Mouse (Mus musculus) heart, embryonic 14.5 days (tissue): ENCODE results near the gene Mllt10. TPM values are rescaled to one million over a fixed set of nuclear protein-coding genes. Genes with fewer than 3 reads are reported as not detected.

Experiments used
- ATAC-seq: fragments of 200-750 bp; cut with Nextera tagmentation; 2 replicates; pipeline ENCODE4 v1.8.0; 2017; ENCODE audit warnings: low read depth, moderate TSS enrichment; ENCODE audit not compliant: insufficient number of reproducible peaks, insufficient read depth, low FRiP score
- H3K27ac ChIP-seq, 2 experiments: fragments of 200-500 bp in 1 of 2; fragments of 300-500 bp in 1 of 2; sonication (generic) in 1 of 2; replicated peaks in 1 of 2; 2 replicates each; pipeline ENCODE4 v1.5.1; 2012 to 2014; ENCODE audit warnings: low read depth in 2 of 2, low read length in 2 of 2, control low read depth in 1 of 2, mild to moderate bottlenecking in 1 of 2, mixed read lengths in 1 of 2; ENCODE audit not compliant: control insufficient read depth in 1 of 2, insufficient read depth in 1 of 2
- H3K27me3 ChIP-seq: fragments of 300-500 bp; sonication (generic); 2 replicates; pipeline ENCODE4 v1.6.1; 2014; ENCODE audit warnings: mild to moderate bottlenecking, low read length, control low read depth; ENCODE audit not compliant: control insufficient read depth, insufficient read depth
- H3K36me3 ChIP-seq: fragments of 300-500 bp; sonication (generic); 2 replicates; pipeline ENCODE4 v1.6.1; 2014; ENCODE audit warnings: mild to moderate bottlenecking, control low read depth, low read length, mixed read lengths; ENCODE audit not compliant: control insufficient read depth, insufficient read depth
- H3K4me1 ChIP-seq, 2 experiments: fragments of 200-500 bp in 1 of 2; fragments of 300-500 bp in 1 of 2; sonication (generic) in 1 of 2; 2 replicates each; pipeline ENCODE4 v1.6.1; 2012 to 2014; ENCODE audit warnings: low read length in 2 of 2, control low read depth in 1 of 2, mixed read lengths in 1 of 2; ENCODE audit not compliant: control insufficient read depth in 2 of 2, insufficient read depth in 2 of 2
- H3K4me2 ChIP-seq: fragments of 300-500 bp; sonication (generic); 2 replicates; pipeline ENCODE4 v1.6.1; 2014; ENCODE audit warnings: mild to moderate bottlenecking, low read length
- H3K4me3 ChIP-seq, 2 experiments: fragments of 200-500 bp in 1 of 2; fragments of 300-500 bp in 1 of 2; sonication (generic) in 1 of 2; 2 replicates each; pipeline ENCODE4 v1.5.1; 2012 to 2014; ENCODE audit warnings: low read length in 2 of 2, mild to moderate bottlenecking in 2 of 2, control low read depth in 1 of 2, low read depth in 1 of 2, moderate library complexity in 1 of 2; ENCODE audit not compliant: control insufficient read depth in 1 of 2, insufficient read depth in 1 of 2
- H3K9ac ChIP-seq: fragments of 300-500 bp; sonication (generic); 2 replicates; pipeline ENCODE4 v1.6.1; 2014; ENCODE audit warnings: mild to moderate bottlenecking, low read length
- H3K9me3 ChIP-seq: fragments of 300-500 bp; sonication (generic); 2 replicates; pipeline ENCODE4 v1.6.1; 2016; ENCODE audit warnings: low read length, control low read depth; ENCODE audit not compliant: control insufficient read depth
- WGBS: fragments of 180-500 bp; shearing (Covaris S2); extraction: QIAGEN DNeasy Blood & Tissue Kit; methylation state at CpG from one replicate; pipeline ENCODE4 v1.1.7; 2014; 5-methylcytosine and 5-hydroxymethylcytosine counted together
- polyA plus RNA-seq: library from polyadenylated mRNA; unstranded; fragments of >200 nt; fragmentation: Nextera tagmentation; extraction: Ambion mirVana; gene quantifications from 2 replicates; pipeline ENCODE4 v1.2.1, GENCODE M21; 2014

Mllt10 gene
- polyA plus RNA-seq, 1 experiment from 2014 or later, result 27.1 TPM

- Histone ChIP-seq H3K9ac (no peak overlapping the region), H3K9me3 (no peaks in the 10 kb centered on the region), H3K4me1 (peaks cover 0 to 2% of the 10 kb centered on the region in 2 experiments; a peak in 2 of 4 replicates), H3K27ac (no peak overlapping the region), H3K4me3 (no peak overlapping the region), H3K27me3 (no peaks in the 10 kb centered on the region), H3K36me3 (no peaks in the 10 kb centered on the region), H3K4me2 (no peak overlapping the region)
- ATAC-seq, result no peak
- WGBS, result 52% methylated on average over 1 of the region's 1 CpGs
Observed at GRCm38 (mm10) chr2:18022886-18023285, 32.2 kb upstream of the Mllt10 start.

- peak overlapping the region in 1 of 2 experiments; percentile 76; a peak in 2 of 4 replicates for H3K4me3 ChIP-seq
- no peak for ATAC-seq
- no peak overlapping the region for H3K27ac ChIP-seq
- no peaks in the 10 kb centered on the region for H3K27me3 ChIP-seq
- H3K36me3 ChIP-seq, result no peaks in the 10 kb centered on the region
- H3K9me3 ChIP-seq, result no peaks in the 10 kb centered on the region
- H3K9ac ChIP-seq, result 0 out of 2 replicates have a peak overlapping the region, but pooled peaks have one; percentile 96
- H3K4me1 ChIP-seq, result peaks cover 0 to 2% of the 10 kb centered on the region in 2 experiments; a peak in 2 of 4 replicates
- H3K4me2 ChIP-seq, result peak overlapping the region; percentile 96
- 57% methylated on average over 5 of the region's 5 CpGs for WGBS
Observed at GRCm38 (mm10) chr2:18025116-18025515, 29.9 kb upstream of the Mllt10 start.

- no peak for ATAC-seq
- no peaks in the 10 kb centered on the region for H3K27me3 ChIP-seq
- no peaks in the 10 kb centered on the region for H3K36me3 ChIP-seq
- no peaks in the 10 kb centered on the region for H3K9me3 ChIP-seq
- H3K27ac ChIP-seq, result peak overlapping the region in 1 of 2 experiments; percentile 65; a peak in 1 of 4 replicates
- peak overlapping the region; percentile 96 for H3K4me2 ChIP-seq
- H3K9ac ChIP-seq, result peak overlapping the region; percentile 96
- WGBS, result under 1% methylated on average over 14 of the region's 14 CpGs
- H3K4me1 ChIP-seq, result peaks cover 0 to 2% of the 10 kb centered on the region in 2 experiments; a peak in 2 of 4 replicates
- H3K4me3 ChIP-seq, result peak overlapping the region; percentile 50 to 76
Observed at GRCm38 (mm10) chr2:18025781-18026115, 29.3 kb upstream of the Mllt10 start.

- Histone ChIP-seq H3K4me1 (peaks cover 3 to 5% of the 10 kb centered on the region in 2 experiments; a peak in 3 of 4 replicates), H3K9me3 (no peaks in the 10 kb centered on the region), H3K36me3 (no peaks in the 10 kb centered on the region), H3K27ac (peak overlapping the region in 1 of 2 experiments; percentile 65; a peak in 2 of 4 replicates), H3K4me2 (peak overlapping the region; percentile 96), H3K4me3 (peak overlapping the region; percentile 50 to 76), H3K27me3 (no peaks in the 10 kb centered on the region), H3K9ac (peak overlapping the region; percentile 96)
- WGBS, result under 1% methylated on average over 44 of the region's 44 CpGs
- ATAC-seq, result 0 out of 2 replicates have a peak, but pooled peaks have one; percentile 8
Observed at GRCm38 (mm10) chr2:18026116-18026947, 28.7 kb upstream of the Mllt10 start.

DNA sequence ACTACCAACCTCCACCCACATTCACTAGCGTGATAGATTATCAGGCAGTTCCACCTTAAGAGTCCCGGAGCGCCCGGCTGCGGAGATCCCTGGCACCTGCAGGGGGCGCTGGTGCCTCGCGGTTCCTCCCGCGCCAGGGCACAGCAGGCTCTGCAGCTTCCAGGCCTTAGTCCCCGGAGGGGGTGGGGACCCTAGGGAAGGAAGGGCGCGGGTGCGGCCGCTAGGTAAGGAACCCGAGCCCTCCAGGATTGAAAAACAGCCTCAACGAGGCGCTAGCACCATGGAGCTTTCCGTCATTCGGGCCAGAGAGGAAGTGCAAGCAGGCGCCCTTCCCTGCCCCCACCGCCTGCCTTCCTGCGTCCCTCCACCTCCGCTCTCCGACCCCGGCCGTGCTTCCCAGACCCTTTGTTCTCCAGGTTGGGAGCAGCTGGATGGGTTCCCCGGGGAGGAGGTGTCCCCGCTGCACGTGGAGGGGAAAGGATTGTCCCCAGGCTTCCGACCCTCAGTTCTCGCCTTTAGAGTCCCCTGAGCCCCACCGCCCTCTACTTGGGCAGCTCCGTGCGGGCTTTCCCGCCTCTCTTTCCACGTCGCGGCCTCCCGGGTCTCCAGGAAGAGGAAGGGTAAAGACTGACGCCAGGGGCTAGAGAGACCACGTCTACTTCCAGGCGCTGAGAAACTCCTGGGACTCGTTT lies 27.4 kb upstream of the Mllt10 start:
- H3K27ac ChIP-seq, result peak overlapping the region; percentile 95 to 99
- WGBS, result under 1% methylated on average over 44 of the region's 44 CpGs
- H3K4me1 ChIP-seq, result peaks cover 7 to 8% of the 10 kb centered on the region in 2 experiments
- peak overlapping the region; percentile 50 to 76 for H3K4me3 ChIP-seq
- H3K27me3 ChIP-seq, result no peaks in the 10 kb centered on the region
- ATAC-seq, result peak; percentile 88
- peak overlapping the region; percentile 96 for H3K9ac ChIP-seq
- no peaks in the 10 kb centered on the region for H3K36me3 ChIP-seq
- no peaks in the 10 kb centered on the region for H3K9me3 ChIP-seq
- H3K4me2 ChIP-seq, result peak overlapping the region; percentile 96

DNA sequence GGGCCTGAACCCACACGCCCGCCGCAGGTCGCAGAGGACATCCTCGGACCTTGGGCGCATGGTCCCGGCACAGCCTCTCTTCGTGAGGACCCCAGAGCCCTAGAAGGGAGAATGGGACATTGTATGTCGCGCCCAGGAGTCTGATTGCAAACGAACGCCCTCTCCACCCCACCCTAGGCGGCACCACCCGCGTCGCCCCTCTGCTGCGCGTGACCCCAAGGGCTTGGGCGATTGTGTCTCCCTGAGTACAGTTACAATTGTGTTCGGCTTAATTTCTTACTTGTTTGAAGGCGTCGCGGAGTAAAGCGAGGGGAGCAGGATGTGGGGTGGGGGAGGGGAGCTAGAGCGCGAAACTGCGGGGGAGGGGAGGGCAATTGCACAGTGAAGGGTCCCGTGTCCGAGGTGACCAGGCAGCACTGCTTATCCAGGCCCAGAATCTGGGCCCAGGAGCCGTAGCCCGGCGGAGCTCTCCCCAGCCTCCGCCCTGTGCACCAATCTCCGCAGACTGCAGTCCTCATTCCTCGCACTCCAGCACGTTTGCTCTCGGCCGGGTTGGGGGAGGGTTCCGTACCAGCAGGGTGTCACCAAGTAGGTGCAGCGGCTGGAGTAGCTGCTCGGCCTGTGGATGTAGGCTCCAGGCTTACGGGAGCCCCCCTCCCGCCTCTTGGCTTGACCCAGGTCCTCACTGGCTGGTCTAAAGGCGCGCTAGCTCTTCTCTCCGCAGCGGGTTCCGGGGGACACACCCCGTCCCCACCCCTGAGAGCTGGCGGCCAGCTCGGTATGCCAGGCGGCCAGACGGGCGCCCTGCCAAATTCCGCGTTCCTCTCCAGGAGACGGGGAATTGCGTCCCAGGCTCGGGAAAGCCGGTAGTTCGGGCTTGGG lies 26.7 kb upstream of the Mllt10 start:
- under 1% methylated on average over 61 of the region's 61 CpGs for WGBS
- H3K4me2 ChIP-seq, result peak overlapping the region; percentile 96
- no peaks in the 10 kb centered on the region for H3K27me3 ChIP-seq
- H3K27ac ChIP-seq, result peak overlapping the region; percentile 95 to 99
- no peaks in the 10 kb centered on the region for H3K9me3 ChIP-seq
- peak; percentile 81 for ATAC-seq
- peak overlapping the region; percentile 96 for H3K9ac ChIP-seq
- H3K36me3 ChIP-seq, result no peaks in the 10 kb centered on the region
- H3K4me3 ChIP-seq, result peak overlapping the region; percentile 50 to 76
- H3K4me1 ChIP-seq, result peaks cover 8 to 14% of the 10 kb centered on the region in 2 experiments

- no peaks in the 10 kb centered on the region for H3K9me3 ChIP-seq
- H3K27ac ChIP-seq, result no peak overlapping the region
- H3K4me3 ChIP-seq, result no peak overlapping the region
- no peak for ATAC-seq
- no peaks in the 10 kb centered on the region for H3K36me3 ChIP-seq
- H3K9ac ChIP-seq, result no peak overlapping the region
- 0 out of 2 replicates have a peak overlapping the region, but pooled peaks have one; percentile 96 for H3K4me2 ChIP-seq
- WGBS, result 85% methylated on average over 7 of the region's 7 CpGs
- no peaks in the 10 kb centered on the region for H3K27me3 ChIP-seq
- H3K4me1 ChIP-seq, result peaks cover 8 to 14% of the 10 kb centered on the region in 2 experiments
Observed at GRCm38 (mm10) chr2:18029656-18030055, 25.4 kb upstream of the Mllt10 start.
